Mouse (Mus musculus) ES-E14 (cell line): ENCODE measurements at regions not wholly inside any gene's neighbourhood (a gene's known extent, or its start where the extent isn't known, plus 50 kb on each side); places are given as distances from the start of the nearest gene placed in this dataset.

Source experiments
- CHD2 ChIP-seq: IDR thresholded peaks from 2 replicates; pipeline ENCODE4 v1.6.1; 2014; ENCODE audit warnings: mild to moderate bottlenecking, low read depth, low read length, inconsistent platforms
- HCFC1 ChIP-seq: IDR thresholded peaks from 2 replicates; pipeline ENCODE4 v1.6.1; 2012; ENCODE audit warnings: low read length, inconsistent platforms, borderline replicate concordance; ENCODE audit not compliant: insufficient read depth
- MAFK ChIP-seq: IDR thresholded peaks from 2 replicates; pipeline ENCODE4 v1.6.1; 2014; ENCODE audit warnings: mild to moderate bottlenecking, low read depth, low read length, inconsistent platforms; ENCODE audit not compliant: insufficient read depth
- ZC3H11A ChIP-seq: IDR thresholded peaks from 2 replicates; pipeline ENCODE4 v1.6.1; 2012; ENCODE audit warnings: low read depth, mild to moderate bottlenecking, inconsistent platforms, low read length, borderline replicate concordance
- ZNF384 ChIP-seq: IDR thresholded peaks from 2 replicates; pipeline ENCODE4 v1.6.1; 2012; ENCODE audit warnings: low read depth, low read length, inconsistent platforms

DNA sequence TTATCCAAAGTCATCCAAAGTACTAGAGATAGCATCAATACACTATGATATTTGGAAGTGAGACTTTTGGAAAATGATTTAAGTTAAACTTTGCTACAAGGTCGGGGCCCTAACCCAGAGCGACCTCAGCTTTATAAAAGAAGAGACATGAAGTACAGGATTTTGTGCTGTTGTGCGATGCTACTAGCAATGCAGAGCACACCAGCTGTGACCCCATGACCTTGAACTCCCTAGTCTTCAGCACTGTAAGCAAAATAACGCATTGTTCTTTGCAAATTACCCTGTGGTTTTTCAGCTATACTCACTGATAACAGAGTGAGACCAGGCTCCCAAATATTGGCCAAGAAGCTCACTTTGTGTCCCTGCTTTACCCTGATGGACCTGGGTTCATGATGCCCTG is 104.1 kb downstream of the Pdgfra start:
- TF ChIP-seq HCFC1 (no peak), MAFK (no peak), ZNF384 (no peak), ZC3H11A (no peak), CHD2 (no peak)
